Mouse (Mus musculus): ENCODE data around the gene Rbp3.

DNA sequence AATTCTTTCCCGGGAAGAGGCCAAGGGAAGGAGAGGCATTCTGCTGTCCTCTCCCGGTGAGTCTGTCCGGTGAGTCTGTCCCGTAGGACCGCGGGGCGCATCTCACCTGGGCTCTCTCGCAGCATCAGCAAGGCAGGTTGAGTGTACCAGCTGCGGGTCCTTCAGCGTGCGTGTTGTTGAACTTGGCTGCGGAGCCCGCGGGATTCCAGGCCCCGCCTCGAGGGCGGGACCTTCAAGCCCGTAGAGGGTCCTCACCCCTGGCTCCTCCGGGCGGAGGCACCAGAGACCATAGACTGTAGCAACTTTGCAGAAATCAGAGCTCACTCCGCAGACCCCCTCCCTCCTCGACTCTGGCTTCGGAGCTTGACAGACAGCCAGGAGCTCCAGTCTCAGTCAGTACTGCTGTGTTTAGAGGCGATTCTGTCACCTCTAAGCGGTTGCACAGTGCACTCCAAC is 24.8 kb downstream of the Rbp3 start, which contains the start of gene Zfp488:
- no peak for TF ChIP-seq CTCF (IDR thresholded peaks at IDR 0.05; ENCODE audit: low read depth, low read length)
- no peak for TF ChIP-seq GATA1 (IDR thresholded peaks at IDR 0.05; ENCODE audit: borderline replicate concordance, low read length)
- TF ChIP-seq POLR2AphosphoS5 (IDR thresholded peaks at IDR 0.05; ENCODE audit: insufficient replicate concordance, low read depth, low read length) = no peak
- no peak for TF ChIP-seq TAL1 (conservative IDR thresholded peaks at IDR 0.05; ENCODE audit: low read depth, low read length)
